Mouse (Mus musculus) limb, embryonic 10.5 days (tissue): ENCODE measurements around the gene Gm4792. TPM values are rescaled to one million over a fixed set of nuclear protein-coding genes. Genes with fewer than 3 reads are reported as not detected.

Experiments
- DNase-seq: peaks from one replicate; pipeline ENCODE4 v3.0.0-alpha.2; 2017; ENCODE audit warnings: low spot score
- H3K27ac ChIP-seq: fragments of 300-500 bp; sonication (generic); 2 replicates; pipeline ENCODE4 v1.5.1; 2016; ENCODE audit warnings: mild to moderate bottlenecking
- H3K27me3 ChIP-seq: fragments of 300-500 bp; sonication (generic); 2 replicates; pipeline ENCODE4 v1.6.1; 2016; ENCODE audit warnings: low read depth, mild to moderate bottlenecking; ENCODE audit not compliant: poor library complexity, severe bottlenecking
- H3K36me3 ChIP-seq: fragments of 300-500 bp; sonication (generic); 2 replicates; pipeline ENCODE4 v1.6.1; 2016; ENCODE audit warnings: mild to moderate bottlenecking, moderate library complexity
- H3K4me1 ChIP-seq: fragments of 300-500 bp; sonication (generic); 2 replicates; pipeline ENCODE4 v1.6.1; 2016
- H3K4me3 ChIP-seq: fragments of 300-500 bp; sonication (generic); 2 replicates; pipeline ENCODE4 v1.5.1; 2016; ENCODE audit warnings: mild to moderate bottlenecking, moderate library complexity
- H3K9me3 ChIP-seq: fragments of 300-500 bp; sonication (generic); replicated peaks from 2 replicates; pipeline ENCODE4 v1.6.1; 2016; ENCODE audit warnings: mild to moderate bottlenecking
- WGBS: fragments of 180-500 bp; shearing (Covaris S2); methylation state at CpG from one replicate; pipeline ENCODE4 v1.1.7; 2016; 5-methylcytosine and 5-hydroxymethylcytosine counted together
- polyA plus RNA-seq: library from polyadenylated mRNA; unstranded; fragments of >200 nt; fragmentation: Nextera tagmentation; extraction: Ambion mirVana; gene quantifications from 2 replicates; pipeline ENCODE4 v1.2.1, GENCODE M21; 2016

The Gm4792 gene
- polyA plus RNA-seq, 1 experiment from 2014 or later: not detected

GRCm38 (mm10) chr10:94294933-94295750 lies 3.4 kb downstream of the Gm4792 start:
- H3K9me3 ChIP-seq: no peaks in the 10 kb centered on the region
- 43% methylated on average over 6 of the region's 6 CpGs for WGBS
- no peak for DNase-seq
- no peaks in the 10 kb centered on the region for H3K27me3 ChIP-seq
- H3K4me1 ChIP-seq: peaks cover 21% of the 10 kb centered on the region
- no peak overlapping the region for H3K27ac ChIP-seq
- H3K4me3 ChIP-seq: no peak overlapping the region
- H3K36me3 ChIP-seq: no peaks in the 10 kb centered on the region

GRCm38 (mm10) chr10:94294437-94294836 lies 4.1 kb downstream of the Gm4792 start:
- no peak for DNase-seq
- no peak overlapping the region for H3K27ac ChIP-seq
- H3K27me3 ChIP-seq: no peaks in the 10 kb centered on the region
- H3K9me3 ChIP-seq: no peaks in the 10 kb centered on the region
- peaks cover 21% of the 10 kb centered on the region for H3K4me1 ChIP-seq
- 92% methylated on average over 5 of the region's 5 CpGs for WGBS
- H3K4me3 ChIP-seq: no peak overlapping the region
- no peaks in the 10 kb centered on the region for H3K36me3 ChIP-seq

GRCm38 (mm10) chr10:94282797-94283196 lies 15.7 kb downstream of the Gm4792 start:
- H3K27me3 ChIP-seq: no peaks in the 10 kb centered on the region
- no peaks in the 10 kb centered on the region for H3K9me3 ChIP-seq
- H3K27ac ChIP-seq: no peak overlapping the region
- no peak overlapping the region for H3K4me3 ChIP-seq
- no peaks in the 10 kb centered on the region for H3K36me3 ChIP-seq
- no peak for DNase-seq
- 90% methylated on average over 7 of the region's 7 CpGs for WGBS
- H3K4me1 ChIP-seq: peaks cover 4% of the 10 kb centered on the region; the same call in 1 of the 2 replicates

GRCm38 (mm10) chr10:94282179-94282578 lies 16.3 kb downstream of the Gm4792 start:
- Histone ChIP-seq H3K27me3 (no peaks in the 10 kb centered on the region), H3K9me3 (no peaks in the 10 kb centered on the region), H3K27ac (no peak overlapping the region), H3K4me1 (peaks cover 4% of the 10 kb centered on the region; the same call in 1 of the 2 replicates), H3K36me3 (no peaks in the 10 kb centered on the region), H3K4me3 (no peak overlapping the region)
- WGBS: 88% methylated on average over 8 of the region's 8 CpGs
- DNase-seq: no peak

GRCm38 (mm10) chr10:94276511-94276910 lies 22.0 kb downstream of the Gm4792 start:
- no peaks in the 10 kb centered on the region for H3K9me3 ChIP-seq
- H3K27ac ChIP-seq: no peak overlapping the region
- H3K27me3 ChIP-seq: no peaks in the 10 kb centered on the region
- H3K4me1 ChIP-seq: peaks cover 7% of the 10 kb centered on the region
- DNase-seq: no peak
- WGBS: 61% methylated on average over 2 of the region's 2 CpGs
- H3K36me3 ChIP-seq: no peaks in the 10 kb centered on the region
- H3K4me3 ChIP-seq: no peak overlapping the region

- Histone ChIP-seq H3K36me3 (no peaks in the 10 kb centered on the region), H3K27me3 (no peaks in the 10 kb centered on the region), H3K4me3 (no peak overlapping the region), H3K27ac (no peak overlapping the region), H3K9me3 (no peaks in the 10 kb centered on the region), H3K4me1 (peaks cover 7% of the 10 kb centered on the region)
- no peak for DNase-seq
- WGBS: 18% methylated on average over 3 of the region's 3 CpGs
These were observed 23.2 kb downstream of the Gm4792 start for GRCm38 (mm10) chr10:94275321-94275720.

GRCm38 (mm10) chr10:94265656-94266542 lies 32.6 kb downstream of the Gm4792 start:
- no peaks in the 10 kb centered on the region for H3K36me3 ChIP-seq
- no peak overlapping the region for H3K27ac ChIP-seq
- no peaks in the 10 kb centered on the region for H3K4me1 ChIP-seq
- DNase-seq: no peak
- no peaks in the 10 kb centered on the region for H3K9me3 ChIP-seq
- WGBS: 79% methylated on average over 17 of the region's 17 CpGs
- no peak overlapping the region for H3K4me3 ChIP-seq
- H3K27me3 ChIP-seq: no peaks in the 10 kb centered on the region

GRCm38 (mm10) chr10:94263211-94263610 lies 35.3 kb downstream of the Gm4792 start:
- Histone ChIP-seq H3K4me1 (no peaks in the 10 kb centered on the region), H3K27ac (no peak overlapping the region), H3K36me3 (no peaks in the 10 kb centered on the region), H3K4me3 (no peak overlapping the region), H3K9me3 (no peaks in the 10 kb centered on the region), H3K27me3 (no peaks in the 10 kb centered on the region)
- WGBS: 86% methylated on average over 3 of the region's 3 CpGs
- DNase-seq: no peak

GRCm38 (mm10) chr10:94262646-94263045 lies 35.9 kb downstream of the Gm4792 start:
- H3K36me3 ChIP-seq: no peaks in the 10 kb centered on the region
- no peak for DNase-seq
- H3K9me3 ChIP-seq: no peaks in the 10 kb centered on the region
- H3K27ac ChIP-seq: no peak overlapping the region
- H3K4me3 ChIP-seq: no peak overlapping the region
- no peaks in the 10 kb centered on the region for H3K27me3 ChIP-seq
- H3K4me1 ChIP-seq: no peaks in the 10 kb centered on the region
- 93% methylated on average over 13 of the region's 13 CpGs for WGBS

GRCm38 (mm10) chr10:94260544-94260943 lies 38.0 kb downstream of the Gm4792 start:
- H3K36me3 ChIP-seq: no peaks in the 10 kb centered on the region
- H3K4me1 ChIP-seq: peaks cover 4% of the 10 kb centered on the region
- no peaks in the 10 kb centered on the region for H3K27me3 ChIP-seq
- WGBS: 85% methylated on average over 1 of the region's 1 CpGs
- H3K9me3 ChIP-seq: no peaks in the 10 kb centered on the region
- no peak for DNase-seq
- H3K4me3 ChIP-seq: no peak overlapping the region
- no peak overlapping the region for H3K27ac ChIP-seq

GRCm38 (mm10) chr10:94256518-94256917 lies 42.0 kb downstream of the Gm4792 start:
- WGBS: 92% methylated on average over 4 of the region's 4 CpGs
- DNase-seq: no peak

GRCm38 (mm10) chr10:94255744-94256143 lies 42.8 kb downstream of the Gm4792 start:
- no peaks in the 10 kb centered on the region for H3K36me3 ChIP-seq
- H3K27me3 ChIP-seq: no peaks in the 10 kb centered on the region
- no peak overlapping the region for H3K27ac ChIP-seq
- peaks cover 13% of the 10 kb centered on the region for H3K4me1 ChIP-seq
- H3K9me3 ChIP-seq: no peaks in the 10 kb centered on the region
- no peak for DNase-seq
- 16% methylated on average over 6 of the region's 6 CpGs for WGBS
- H3K4me3 ChIP-seq: no peak overlapping the region

More at GRCm38 (mm10) chr10:94256518-94256917, 42.0 kb downstream of the Gm4792 start:
- Histone ChIP-seq H3K36me3 (no peaks in the 10 kb centered on the region), H3K4me3 (no peak overlapping the region), H3K4me1 (peaks cover 13% of the 10 kb centered on the region), H3K9me3 (no peaks in the 10 kb centered on the region), H3K27ac (no peak overlapping the region), H3K27me3 (no peaks in the 10 kb centered on the region)

GRCm38 (mm10) chr10:94254766-94255165 lies 43.7 kb downstream of the Gm4792 start:
- peaks cover 17% of the 10 kb centered on the region for H3K4me1 ChIP-seq
- no peak for DNase-seq
- H3K9me3 ChIP-seq: no peaks in the 10 kb centered on the region
- no peaks in the 10 kb centered on the region for H3K27me3 ChIP-seq
- 68% methylated on average over 3 of the region's 3 CpGs for WGBS
- H3K27ac ChIP-seq: no peak overlapping the region
- no peak overlapping the region for H3K4me3 ChIP-seq
- H3K36me3 ChIP-seq: no peaks in the 10 kb centered on the region
